Mouse (Mus musculus) neural tube, embryonic 14.5 days (tissue): ENCODE data around the gene Nxpe2. TPM values are rescaled to one million over a fixed set of nuclear protein-coding genes. Genes with fewer than 3 reads are reported as not detected.

Experiments used
- polyA plus RNA-seq: library from polyadenylated mRNA; unstranded; fragments of >200 nt; fragmentation: Nextera tagmentation; extraction: Ambion mirVana; gene quantifications from 2 replicates; pipeline ENCODE4 v1.2.1, GENCODE M21; 2014

Nxpe2 gene
- polyA plus RNA-seq, 1 experiment from 2014 or later = 1.2 TPM

Other genes starting within 250 kb of the Nxpe2 start
- gene Nxpe4, start 191.4 kb downstream of the Nxpe2 start, polyA plus RNA-seq = 8.7 and 9.3 TPM in 2 replicates
- gene Rexo2, start 127.2 kb upstream of the Nxpe2 start, polyA plus RNA-seq = 87.1 and 93.9 TPM in 2 replicates
- gene Rbm7, start 141.8 kb upstream of the Nxpe2 start, polyA plus RNA-seq = 90.5 and 104 TPM in 2 replicates
- 26.5 TPM in 2 replicates for gene Gm5617, start 142.0 kb upstream of the Nxpe2 start, polyA plus RNA-seq